Mouse (Mus musculus): ENCODE results near the gene Ift57. TPM values are rescaled to one million over a fixed set of nuclear protein-coding genes. Genes with fewer than 3 reads are reported as not detected.
A peak's percentile ranks its signal among the peaks of the same experiment; 100 is the strongest.

The Ift57 gene
- polyA plus RNA-seq, 1 experiment from 2014 or later: 27.1 TPM

DNA sequence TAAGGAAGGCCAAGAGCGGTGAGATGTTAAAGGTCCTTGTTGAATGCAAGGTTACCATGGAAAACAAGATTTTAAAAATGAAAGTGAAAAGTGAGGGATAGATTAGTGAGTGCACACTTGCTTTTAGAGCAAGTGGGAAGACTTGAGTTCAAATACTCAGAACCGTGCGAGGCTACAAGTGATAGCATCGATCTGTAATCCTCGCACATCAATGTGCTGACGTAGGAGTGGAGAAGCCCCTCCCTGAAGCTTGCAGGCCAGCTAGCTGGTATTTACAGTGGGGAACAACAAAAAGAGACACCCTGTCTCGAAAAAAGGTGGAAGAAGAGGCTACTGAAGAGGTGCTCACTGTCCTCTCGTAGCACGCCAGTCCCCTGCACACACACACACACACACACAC lies 94.6 kb downstream of the Ift57 start:
- no peaks in the 10 kb centered on the region for H3K9me3 ChIP-seq (ENCODE audit: control insufficient read depth, low read length)
- no peak for ATAC-seq (ENCODE audit: insufficient read depth, low FRiP score, low TSS enrichment)

DNA sequence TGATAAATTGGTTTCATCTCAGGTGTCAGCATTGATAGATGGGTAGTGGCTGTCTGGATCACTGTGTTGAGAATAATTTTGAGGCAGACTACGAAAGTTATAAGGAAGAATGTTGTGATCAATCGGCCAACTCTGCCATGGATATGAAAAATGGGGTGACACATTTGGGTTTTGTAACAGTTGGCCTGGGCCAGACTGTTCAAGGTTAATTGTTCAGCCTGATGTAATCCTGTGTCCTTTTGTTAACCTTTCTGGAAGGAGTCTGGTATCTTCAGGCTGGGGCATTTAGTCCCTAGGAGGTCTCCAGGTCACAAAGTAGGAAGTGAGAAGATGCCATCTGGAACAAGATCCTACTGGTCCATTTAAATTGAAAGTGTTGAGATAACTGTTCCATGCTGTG lies 97.2 kb downstream of the Ift57 start:
- DNase-seq (ENCODE audit: low spot score) (no peak), ATAC-seq (ENCODE audit: insufficient read depth, low FRiP score, low TSS enrichment) (no peak)
- Histone ChIP-seq H3K9me3 (ENCODE audit: control insufficient read depth, low read length) (no peaks in the 10 kb centered on the region), H3K36me3 (ENCODE audit: control insufficient read depth, insufficient read depth, low read length) (no peaks in the 10 kb centered on the region), H3K4me2 (ENCODE audit: low read depth) (no peak overlapping the region), H3K4me3 (ENCODE audit: low read depth, low read length) (no peak overlapping the region), H3K27ac (ENCODE audit: low read depth, low read length) (no peak overlapping the region), H3K9ac (ENCODE audit: low read length) (no peak overlapping the region), H3K4me1 (ENCODE audit: control insufficient read depth, insufficient read depth, low read length) (no peaks in the 10 kb centered on the region), H3K27me3 (ENCODE audit: control insufficient read depth, insufficient read depth, low read length) (no peaks in the 10 kb centered on the region)
- 83% methylated on average over 2 of the region's 2 CpGs for whole genome bisulfite sequencing

More for the DNA sequence above, 94.6 kb downstream of the Ift57 start:
- Histone ChIP-seq H3K27ac (ENCODE audit: low read depth, low read length) (no peak overlapping the region), H3K4me3 (ENCODE audit: low read depth, low read length) (no peak overlapping the region), H3K27me3 (ENCODE audit: control insufficient read depth, insufficient read depth, low read length) (no peaks in the 10 kb centered on the region), H3K9ac (ENCODE audit: low read length) (no peak overlapping the region), H3K4me2 (ENCODE audit: low read depth) (no peak overlapping the region), H3K4me1 (ENCODE audit: control insufficient read depth, insufficient read depth, low read length) (no peaks in the 10 kb centered on the region), H3K36me3 (ENCODE audit: control insufficient read depth, insufficient read depth, low read length) (no peaks in the 10 kb centered on the region)
- no peak for DNase-seq (ENCODE audit: low spot score)
- 93% methylated on average over 9 of the region's 9 CpGs for WGBS

DNA sequence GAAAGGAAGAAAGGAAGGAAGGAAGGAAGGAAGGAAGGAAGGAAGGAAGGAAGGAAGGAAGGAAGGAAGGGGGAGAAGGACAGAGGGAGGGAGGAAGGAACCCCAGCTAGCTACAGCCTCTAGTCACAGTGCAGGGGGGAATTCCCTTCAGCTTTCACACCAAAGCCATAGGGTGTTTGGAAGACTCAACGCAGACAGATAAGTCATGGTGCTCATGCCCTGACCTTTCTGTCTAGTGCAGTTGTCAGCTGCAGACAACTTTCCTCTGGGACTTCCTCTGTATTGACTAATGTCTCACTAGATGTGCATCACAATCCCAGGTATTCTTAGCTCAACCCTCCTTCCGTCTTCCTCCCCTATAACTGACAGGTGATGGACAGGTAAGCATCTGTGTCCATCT lies 97.9 kb downstream of the Ift57 start:
- no peaks in the 10 kb centered on the region for H3K4me1 ChIP-seq (ENCODE audit: control insufficient read depth, insufficient read depth, low read length)
- H3K27ac ChIP-seq (ENCODE audit: low read depth, low read length): no peak overlapping the region
- 93% methylated on average over 2 of the region's 2 CpGs for WGBS
- no peaks in the 10 kb centered on the region for H3K36me3 ChIP-seq (ENCODE audit: control insufficient read depth, insufficient read depth, low read length)
- no peaks in the 10 kb centered on the region for H3K9me3 ChIP-seq (ENCODE audit: control insufficient read depth, low read length)
- no peaks in the 10 kb centered on the region for H3K27me3 ChIP-seq (ENCODE audit: control insufficient read depth, insufficient read depth, low read length)
- no peak overlapping the region for H3K4me3 ChIP-seq (ENCODE audit: low read depth, low read length)
- ATAC-seq (ENCODE audit: insufficient read depth, low FRiP score, low TSS enrichment): no peak
- no peak overlapping the region for H3K4me2 ChIP-seq (ENCODE audit: low read depth)
- no peak for DNase-seq (ENCODE audit: low spot score)
- no peak overlapping the region for H3K9ac ChIP-seq (ENCODE audit: low read length)

DNA sequence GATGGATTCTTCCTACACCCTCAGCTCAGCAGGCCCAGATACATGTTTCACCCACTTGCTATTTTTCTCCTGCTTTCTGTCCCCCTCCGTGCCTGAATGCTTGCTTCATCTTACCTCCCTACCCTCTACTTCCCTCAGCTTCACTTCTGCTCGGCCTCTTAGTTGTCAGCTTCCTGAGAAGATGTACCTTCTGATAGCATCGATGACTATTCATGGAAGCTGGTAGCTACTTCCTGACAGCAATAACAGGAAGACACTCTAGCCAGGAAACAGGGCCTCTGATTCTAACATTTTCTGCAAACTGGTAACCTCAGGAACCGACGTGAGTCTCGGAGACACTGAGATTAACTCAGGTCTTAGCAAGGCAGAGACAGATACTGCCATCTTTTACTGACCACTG lies 99.8 kb downstream of the Ift57 start:
- WGBS: 83% methylated on average over 6 of the region's 6 CpGs
- no peak overlapping the region for H3K9ac ChIP-seq (ENCODE audit: low read length)
- H3K27ac ChIP-seq (ENCODE audit: low read depth, low read length): no peak overlapping the region
- no peak for DNase-seq (ENCODE audit: low spot score)
- no peak for ATAC-seq (ENCODE audit: insufficient read depth, low FRiP score, low TSS enrichment)
- H3K9me3 ChIP-seq (ENCODE audit: control insufficient read depth, low read length): no peaks in the 10 kb centered on the region
- no peaks in the 10 kb centered on the region for H3K36me3 ChIP-seq (ENCODE audit: control insufficient read depth, insufficient read depth, low read length)
- no peak overlapping the region for H3K4me2 ChIP-seq (ENCODE audit: low read depth)
- no peaks in the 10 kb centered on the region for H3K4me1 ChIP-seq (ENCODE audit: control insufficient read depth, insufficient read depth, low read length)
- no peak overlapping the region for H3K4me3 ChIP-seq (ENCODE audit: low read depth, low read length)
- no peaks in the 10 kb centered on the region for H3K27me3 ChIP-seq (ENCODE audit: control insufficient read depth, insufficient read depth, low read length)

DNA sequence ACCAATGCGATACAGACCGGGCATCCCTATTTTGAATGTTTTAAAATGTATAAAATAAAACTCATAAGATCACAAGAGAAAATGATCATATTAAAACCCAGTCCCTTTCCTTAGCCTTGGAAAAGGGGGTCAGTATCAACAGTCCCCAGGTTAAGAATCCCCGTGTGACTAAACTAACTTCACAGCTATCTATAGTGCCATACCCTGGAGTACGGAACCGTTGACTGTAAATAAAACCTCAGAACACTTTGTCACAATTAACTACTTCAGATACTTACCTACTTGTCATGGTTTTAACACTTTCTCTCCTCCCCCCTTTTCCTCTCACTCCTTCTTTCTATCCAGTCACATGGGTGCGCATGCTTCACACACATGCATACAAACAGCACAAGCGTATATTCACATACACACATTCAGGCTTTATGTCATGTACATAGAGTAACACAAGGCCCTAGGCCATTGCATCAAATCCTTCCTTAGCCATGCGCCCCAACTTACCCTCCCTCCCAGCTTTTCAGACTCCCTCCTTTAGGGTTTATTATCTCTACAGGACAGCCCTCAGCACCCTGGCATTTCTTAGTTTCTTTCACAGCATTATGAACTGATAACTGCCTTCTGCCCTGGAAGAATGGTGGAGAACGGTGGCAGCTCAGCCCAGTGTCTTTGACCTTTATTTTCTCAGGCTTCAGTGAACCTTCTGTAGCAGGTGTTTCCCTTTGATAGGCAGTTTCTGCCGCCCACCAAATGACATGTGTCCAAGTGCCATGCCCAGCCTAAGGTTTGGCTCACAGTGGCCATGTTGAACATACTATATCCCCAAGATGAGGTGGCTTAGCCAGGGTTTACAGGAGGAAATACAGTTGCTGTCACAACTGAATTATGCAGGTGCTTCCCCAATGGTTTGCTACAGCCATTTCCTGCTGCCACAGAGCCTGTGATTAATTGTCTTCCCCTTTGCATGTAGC lies 100.8 kb downstream of the Ift57 start, which contains the start of gene Cd47:
Cd47 (plus strand) TSS at position 937 of the 965 bp plus-strand sequence.
- Histone ChIP-seq H3K27ac (ENCODE audit: low read depth, low read length) (no peak within 1 kb of the TSS), H3K9me3 (ENCODE audit: control insufficient read depth, low read length) (no peaks in the 10 kb centered on the region), H3K9ac (ENCODE audit: low read length) (no peak within 1 kb of the TSS), H3K36me3 (ENCODE audit: control insufficient read depth, insufficient read depth, low read length) (no peaks in the 10 kb centered on the region), H3K4me2 (ENCODE audit: low read depth) (no peak within 1 kb of the TSS), H3K27me3 (ENCODE audit: control insufficient read depth, insufficient read depth, low read length) (no peaks in the 10 kb centered on the region), H3K4me3 (ENCODE audit: low read depth, low read length) (no peak within 1 kb of the TSS), H3K4me1 (ENCODE audit: control insufficient read depth, insufficient read depth, low read length) (no peaks in the 10 kb centered on the region; the same call in 1 of the 2 replicates)
- WGBS: 85% methylated on average over 10 of the region's 10 CpGs
- DNase-seq (ENCODE audit: low spot score) (no peak), ATAC-seq (ENCODE audit: insufficient read depth, low FRiP score, low TSS enrichment) (no peak)

DNA sequence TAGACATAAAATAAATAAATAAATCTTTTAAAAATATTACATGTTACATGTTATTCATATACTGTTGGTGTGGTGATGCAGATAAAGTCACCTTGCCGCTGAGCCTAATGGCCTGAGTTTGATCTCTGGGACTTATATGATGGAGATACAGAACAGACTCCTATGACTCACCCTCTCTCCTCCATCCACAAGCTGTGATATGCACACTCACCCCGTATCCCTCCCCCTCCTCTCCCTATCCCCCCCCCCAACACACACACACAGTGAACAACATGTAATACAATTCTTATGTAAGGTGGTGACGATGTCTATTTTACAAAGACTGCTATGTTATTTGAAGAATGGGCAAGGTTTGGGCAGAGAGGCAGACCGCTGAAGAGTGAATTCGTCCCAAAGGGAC lies 102.0 kb downstream of the Ift57 start:
- no peak for ATAC-seq (ENCODE audit: insufficient read depth, low FRiP score, low TSS enrichment)
- H3K9me3 ChIP-seq (ENCODE audit: control insufficient read depth, low read length): no peaks in the 10 kb centered on the region
- H3K36me3 ChIP-seq (ENCODE audit: control insufficient read depth, insufficient read depth, low read length): no peaks in the 10 kb centered on the region
- H3K4me3 ChIP-seq (ENCODE audit: low read depth, low read length): no peak overlapping the region
- WGBS: 82% methylated on average over 5 of the region's 5 CpGs
- no peaks in the 10 kb centered on the region for H3K27me3 ChIP-seq (ENCODE audit: control insufficient read depth, insufficient read depth, low read length)
- DNase-seq (ENCODE audit: low spot score): no peak
- H3K4me2 ChIP-seq (ENCODE audit: low read depth): no peak overlapping the region
- no peak overlapping the region for H3K27ac ChIP-seq (ENCODE audit: low read depth, low read length)
- no peak overlapping the region for H3K9ac ChIP-seq (ENCODE audit: low read length)
- no peaks in the 10 kb centered on the region; the same call in 1 of the 2 replicates for H3K4me1 ChIP-seq (ENCODE audit: control insufficient read depth, insufficient read depth, low read length)

DNA sequence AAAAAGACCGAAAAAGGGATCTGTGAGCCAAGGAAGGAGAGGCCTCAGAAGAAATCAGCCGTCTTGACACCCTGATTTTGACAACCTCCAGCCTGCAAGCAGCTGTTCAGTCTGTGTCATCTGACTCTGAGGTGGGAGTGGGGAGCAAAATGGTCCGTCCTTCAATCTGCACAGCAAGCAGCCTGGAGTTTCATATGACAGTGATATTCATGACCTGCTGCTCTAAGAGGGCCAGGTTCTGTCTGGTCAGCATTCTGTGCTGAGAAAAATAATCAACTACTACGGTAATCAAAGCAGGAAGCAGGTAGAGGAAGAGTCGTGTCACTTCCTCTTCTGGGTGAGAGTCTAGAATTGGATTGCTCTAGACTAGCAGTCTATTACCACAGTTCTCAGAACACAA lies 102.4 kb downstream of the Ift57 start:
- Histone ChIP-seq H3K9ac (ENCODE audit: low read length) (no peak overlapping the region), H3K27ac (ENCODE audit: low read depth, low read length) (no peak overlapping the region), H3K36me3 (ENCODE audit: control insufficient read depth, insufficient read depth, low read length) (no peaks in the 10 kb centered on the region), H3K9me3 (ENCODE audit: control insufficient read depth, low read length) (no peaks in the 10 kb centered on the region), H3K4me2 (ENCODE audit: low read depth) (no peak overlapping the region), H3K4me3 (ENCODE audit: low read depth, low read length) (no peak overlapping the region), H3K4me1 (ENCODE audit: control insufficient read depth, insufficient read depth, low read length) (no peaks in the 10 kb centered on the region; the same call in 1 of the 2 replicates), H3K27me3 (ENCODE audit: control insufficient read depth, insufficient read depth, low read length) (no peaks in the 10 kb centered on the region)
- 61% methylated on average over 5 of the region's 5 CpGs for WGBS
- ATAC-seq (ENCODE audit: insufficient read depth, low FRiP score, low TSS enrichment) (no peak), DNase-seq (ENCODE audit: low spot score) (no peak)

DNA sequence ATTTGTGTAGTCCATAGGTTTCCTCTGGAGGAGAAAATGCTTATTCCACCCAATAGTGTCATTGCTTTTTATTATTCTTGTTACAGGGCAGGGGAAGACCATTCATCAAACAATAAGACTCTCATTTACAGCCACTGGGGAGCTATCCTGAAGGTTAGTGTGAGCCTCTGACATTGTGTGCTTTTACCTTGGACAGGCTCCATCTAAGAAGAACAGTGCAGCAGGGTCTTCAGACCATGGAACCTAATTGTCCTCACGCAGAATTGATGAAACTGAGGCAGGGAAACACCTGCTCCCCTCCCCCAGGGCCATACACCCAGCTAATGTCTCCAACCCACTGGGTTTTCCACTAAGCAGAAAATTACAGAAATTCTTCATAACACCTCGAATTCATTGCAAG lies 104.0 kb downstream of the Ift57 start:
- DNase-seq (ENCODE audit: low spot score) (peak; percentile 27), ATAC-seq (ENCODE audit: insufficient read depth, low FRiP score, low TSS enrichment) (peak; percentile 54)
- Histone ChIP-seq H3K9ac (ENCODE audit: low read length) (no peak overlapping the region), H3K9me3 (ENCODE audit: control insufficient read depth, low read length) (no peaks in the 10 kb centered on the region), H3K27me3 (ENCODE audit: control insufficient read depth, insufficient read depth, low read length) (no peaks in the 10 kb centered on the region), H3K4me3 (ENCODE audit: low read depth, low read length) (no peak overlapping the region), H3K4me2 (ENCODE audit: low read depth) (no peak overlapping the region), H3K4me1 (ENCODE audit: control insufficient read depth, insufficient read depth, low read length) (no peaks in the 10 kb centered on the region; the same call in 1 of the 2 replicates), H3K36me3 (ENCODE audit: control insufficient read depth, insufficient read depth, low read length) (no peaks in the 10 kb centered on the region), H3K27ac (ENCODE audit: low read depth, low read length) (no peak overlapping the region)
- WGBS: 48% methylated on average over 2 of the region's 2 CpGs

Data from neural tube, embryonic 11.5 days (tissue).